Mouse (Mus musculus): ENCODE results near the gene Lgals3bp.

DNA sequence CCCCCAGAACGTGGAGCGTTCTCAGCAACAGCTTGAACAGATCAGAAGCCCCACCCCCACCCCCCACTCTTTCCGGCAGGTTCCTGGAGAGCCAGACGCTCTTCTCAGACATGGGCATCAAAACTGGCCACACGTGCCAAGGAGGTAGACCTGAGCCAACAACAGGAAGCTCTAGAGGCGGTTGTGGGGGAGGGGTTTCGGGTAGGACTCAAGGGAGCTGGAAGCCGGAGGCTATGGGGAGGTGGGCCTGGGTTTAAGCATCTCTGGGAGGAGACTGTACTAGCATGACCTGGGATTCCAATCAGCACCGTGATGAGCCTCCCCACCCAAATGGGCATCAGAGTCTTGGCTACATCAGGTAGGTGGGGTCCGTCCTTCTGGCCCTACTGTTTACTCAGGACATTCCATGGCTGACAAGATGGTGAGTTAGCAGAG, 41.0 kb downstream of the Lgals3bp start:
- no peak for TF ChIP-seq HCFC1 (IDR thresholded peaks at IDR 0.05; ENCODE audit: low read depth, low read length)
- TF ChIP-seq CTCF (conservative IDR thresholded peaks at IDR 0.05 in 1 of 2, IDR thresholded peaks at IDR 0.05 in 1 of 2; ENCODE audit: low read depth in 2 of 2, low read length in 2 of 2): no peak
- TF ChIP-seq EP300 (IDR thresholded peaks at IDR 0.05; ENCODE audit: low read length): no peak
- TF ChIP-seq USF1 (IDR thresholded peaks at IDR 0.05; ENCODE audit: low read depth, low read length): no peak
- no peak for TF ChIP-seq KAT2A (IDR thresholded peaks at IDR 0.05; ENCODE audit: insufficient replicate concordance, low read length)
- no peak for TF ChIP-seq GABPA (IDR thresholded peaks at IDR 0.05; ENCODE audit: insufficient replicate concordance, low read depth, low read length)

Measured in CH12.LX (cell line).